Mouse (Mus musculus) MEL (cell line): ENCODE data around the gene Vamp2.

ENCODE experiments used
- CTCF ChIP-seq, 3 experiments: IDR thresholded peaks in 2 of 3; conservative IDR thresholded peaks in 1 of 3; 2 replicates each; pipeline ENCODE4 v1.5.1; 2011 to 2012; ENCODE audit warnings: low read length in 3 of 3, low read depth in 2 of 3, mild to moderate bottlenecking in 2 of 3, improper control_type of control experiment in 1 of 3, inconsistent platforms in 1 of 3, mixed read lengths in 1 of 3, moderate library complexity in 1 of 3; ENCODE audit not compliant: control insufficient read depth in 1 of 3, insufficient read depth in 1 of 3, poor library complexity in 1 of 3, severe bottlenecking in 1 of 3
- EP300 ChIP-seq, 2 experiments: IDR thresholded peaks; 2 replicates each; pipeline ENCODE4 v1.6.1; 2011; ENCODE audit warnings: improper control_type of control experiment in 2 of 2, low read length in 2 of 2, low read depth in 1 of 2, mild to moderate bottlenecking in 1 of 2
- GATA1 ChIP-seq: IDR thresholded peaks from 2 replicates; pipeline ENCODE4 v1.6.1; 2011; ENCODE audit warnings: low read depth, low read length, improper control_type of control experiment
- MAZ ChIP-seq: IDR thresholded peaks from 2 replicates; pipeline ENCODE4 v1.6.1; 2012; ENCODE audit warnings: low read depth, mild to moderate bottlenecking, inconsistent platforms, low read length, improper control_type of control experiment
- MYB ChIP-seq: IDR thresholded peaks from 2 replicates; pipeline ENCODE4 v1.6.1; 2011; ENCODE audit warnings: mild to moderate bottlenecking, low read depth, low read length, improper control_type of control experiment
- MYC ChIP-seq: IDR thresholded peaks from 2 replicates; pipeline ENCODE4 v1.6.1; 2011; ENCODE audit warnings: low read depth, mild to moderate bottlenecking, low read length, improper control_type of control experiment, moderate library complexity
- NELFE ChIP-seq: IDR thresholded peaks from 2 replicates; pipeline ENCODE4 v1.6.1; 2011; ENCODE audit warnings: low read depth, low read length, improper control_type of control experiment
- NRF1 ChIP-seq: IDR thresholded peaks from 2 replicates; pipeline ENCODE4 v1.6.1; 2014; ENCODE audit warnings: low read depth, mild to moderate bottlenecking, inconsistent platforms, low read length, improper control_type of control experiment, moderate library complexity; ENCODE audit not compliant: poor library complexity, insufficient read depth, severe bottlenecking
- POLR2A ChIP-seq, 2 experiments: IDR thresholded peaks; 2 replicates each; pipeline ENCODE4 v1.6.1; 2011 to 2012; ENCODE audit warnings: low read length in 2 of 2, mild to moderate bottlenecking in 2 of 2, control low read depth in 1 of 2, improper control_type of control experiment in 1 of 2, low read depth in 1 of 2, moderate library complexity in 1 of 2; ENCODE audit not compliant: control insufficient read depth in 1 of 2, insufficient read depth in 1 of 2, poor library complexity in 1 of 2
- TCF12 ChIP-seq: IDR thresholded peaks from 2 replicates; pipeline ENCODE4 v1.6.1; 2014; ENCODE audit warnings: low read depth, mild to moderate bottlenecking, inconsistent platforms, low read length, improper control_type of control experiment, moderate library complexity
- USF1 ChIP-seq: IDR thresholded peaks from 2 replicates; pipeline ENCODE4 v1.6.1; 2014; ENCODE audit warnings: low read depth, mild to moderate bottlenecking, inconsistent platforms, low read length, improper control_type of control experiment, moderate library complexity
- ZC3H11A ChIP-seq: IDR thresholded peaks from 2 replicates; pipeline ENCODE4 v1.6.1; 2012; ENCODE audit warnings: low read depth, mild to moderate bottlenecking, inconsistent platforms, low read length, improper control_type of control experiment
- ZKSCAN1 ChIP-seq: IDR thresholded peaks from 2 replicates; pipeline ENCODE4 v1.6.1; 2012; ENCODE audit warnings: low read depth, mild to moderate bottlenecking, inconsistent platforms, low read length, improper control_type of control experiment, moderate library complexity
- ZNF384 ChIP-seq: IDR thresholded peaks from 2 replicates; pipeline ENCODE4 v1.6.1; 2012; ENCODE audit warnings: low read depth, mild to moderate bottlenecking, inconsistent platforms, low read length, improper control_type of control experiment

DNA sequence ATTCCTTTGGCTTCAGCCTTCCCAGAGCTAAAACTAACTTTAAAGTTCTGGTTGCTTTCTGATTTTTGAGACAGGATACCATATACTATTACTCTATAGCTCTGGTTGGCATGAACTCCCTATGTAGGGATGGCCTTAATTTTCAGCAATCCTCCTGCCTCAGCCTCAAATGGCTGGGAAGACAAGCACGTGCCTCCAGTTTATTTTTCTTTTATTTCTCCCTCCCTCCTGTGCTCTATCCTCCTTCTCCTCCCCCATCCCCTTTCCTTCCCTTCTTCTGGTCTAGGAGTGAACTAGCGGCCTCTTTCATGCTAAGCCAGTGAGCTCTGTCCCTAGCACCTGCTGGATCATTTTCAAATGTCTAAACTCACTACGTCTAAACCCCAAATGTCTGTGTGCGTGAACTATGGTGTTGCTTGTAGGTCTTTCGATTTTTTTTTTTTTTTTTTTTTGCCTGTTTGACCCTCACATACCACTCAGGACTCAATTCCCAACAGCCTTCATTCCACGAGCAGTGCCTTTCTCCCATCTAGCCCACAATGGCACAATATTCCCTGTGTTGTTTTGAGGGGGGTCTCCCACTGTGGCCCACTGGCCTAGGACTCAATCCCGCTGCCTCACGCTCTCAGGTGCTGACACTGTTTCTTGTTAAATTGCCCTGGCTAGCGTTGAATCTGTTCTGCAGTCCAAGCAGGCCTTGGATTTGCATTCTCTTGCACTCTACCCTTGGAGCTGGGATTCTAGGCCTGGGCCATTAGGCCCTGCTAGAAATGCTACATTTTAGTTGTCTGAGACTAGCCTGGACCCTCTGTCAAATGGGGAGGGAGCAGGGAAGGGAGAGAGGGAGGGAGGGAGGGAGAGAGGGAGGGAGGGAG lies 23.8 kb upstream of the Vamp2 start:
- TF ChIP-seq POLR2A (IDR thresholded peaks at IDR 0.05; ENCODE audit: control insufficient read depth in 1 of 2, insufficient read depth in 1 of 2, low read depth in 1 of 2, low read length in 2 of 2, poor library complexity in 1 of 2): no peak
- no peak; the same call in 1 of the 2 replicates for TF ChIP-seq ZKSCAN1
- TF ChIP-seq CTCF (IDR thresholded peaks at IDR 0.05 in 2 of 3, conservative IDR thresholded peaks at IDR 0.05 in 1 of 3; ENCODE audit: control insufficient read depth in 1 of 3, insufficient read depth in 1 of 3, low read depth in 2 of 3, low read length in 3 of 3, poor library complexity in 1 of 3, severe bottlenecking in 1 of 3): no peak
- no peak for TF ChIP-seq ZC3H11A
- TF ChIP-seq EP300 (IDR thresholded peaks at IDR 0.05; ENCODE audit: low read depth in 1 of 2, low read length in 2 of 2): no peak
- no peak for TF ChIP-seq TCF12
- no peak for TF ChIP-seq GATA1
- TF ChIP-seq MAZ: peak; percentile 4; the same call in 1 of the 2 replicates
- 0 out of 2 replicates have a peak, but pooled peaks have one; percentile 25 for TF ChIP-seq USF1
- no peak for TF ChIP-seq MYB
- TF ChIP-seq NRF1: no peak
- no peak for TF ChIP-seq NELFE
- TF ChIP-seq MYC: 0 out of 2 replicates have a peak, but pooled peaks have one; percentile 58
- TF ChIP-seq ZNF384: peak; percentile 88
